Mouse (Mus musculus) small intestine, adult 10 weeks (tissue): Measurements from ENCODE around the gene Jsrp1. TPM values are rescaled to one million over a fixed set of nuclear protein-coding genes. Genes with fewer than 3 reads are reported as not detected.

ENCODE experiments used
- polyA plus RNA-seq: library from polyadenylated mRNA; stranded (reverse); fragments of 350-450 nt; fragmentation: Illumina TruSeq; extraction: RNeasy Lipid Tissue Mini Kit (QIAGEN cat#74804); gene quantifications from one replicate; pipeline ENCODE4 v1.2.3, GENCODE M21; 2014; ENCODE audit warnings: low replicate concordance

Jsrp1 gene
- not detected for polyA plus RNA-seq

DNA sequence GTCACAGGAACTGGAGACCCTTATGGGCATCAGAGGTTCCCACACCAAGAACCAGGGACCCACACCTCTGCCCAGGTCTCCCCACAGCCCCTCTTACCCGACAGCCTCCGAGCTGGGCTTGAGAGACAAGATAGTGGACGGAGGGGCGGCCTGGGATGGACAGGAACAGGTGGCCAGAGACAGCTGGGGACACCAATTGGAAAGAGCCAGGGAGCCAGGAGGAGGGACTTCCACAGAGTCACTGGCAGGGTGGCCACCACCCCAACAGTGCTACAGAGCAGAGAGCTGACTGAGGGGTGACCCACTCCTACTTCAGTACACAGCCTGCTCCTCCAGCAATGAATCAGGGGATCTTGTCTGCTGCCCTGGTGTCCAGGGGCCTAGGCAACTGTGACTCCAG lies at the start of gene Jsrp1:
Jsrp1 (minus strand) TSS at position 133 of the 400 bp plus-strand sequence.

GRCm38 (mm10) chr10:80854913-80855748 lies 41.8 kb upstream of the Jsrp1 start, which contains the start of the genes Lsm7 and Sppl2b:
Gene Lsm7, minus strand, starts transcription at chr10:80855209.
Gene Sppl2b, plus strand, starts transcription at chr10:80855275.

GRCm38 (mm10) chr10:80843931-80844547 lies 30.7 kb upstream of the Jsrp1 start, which contains the start of gene Lingo3:
Gene Lingo3, minus strand, starts transcription at chr10:80844039.

DNA sequence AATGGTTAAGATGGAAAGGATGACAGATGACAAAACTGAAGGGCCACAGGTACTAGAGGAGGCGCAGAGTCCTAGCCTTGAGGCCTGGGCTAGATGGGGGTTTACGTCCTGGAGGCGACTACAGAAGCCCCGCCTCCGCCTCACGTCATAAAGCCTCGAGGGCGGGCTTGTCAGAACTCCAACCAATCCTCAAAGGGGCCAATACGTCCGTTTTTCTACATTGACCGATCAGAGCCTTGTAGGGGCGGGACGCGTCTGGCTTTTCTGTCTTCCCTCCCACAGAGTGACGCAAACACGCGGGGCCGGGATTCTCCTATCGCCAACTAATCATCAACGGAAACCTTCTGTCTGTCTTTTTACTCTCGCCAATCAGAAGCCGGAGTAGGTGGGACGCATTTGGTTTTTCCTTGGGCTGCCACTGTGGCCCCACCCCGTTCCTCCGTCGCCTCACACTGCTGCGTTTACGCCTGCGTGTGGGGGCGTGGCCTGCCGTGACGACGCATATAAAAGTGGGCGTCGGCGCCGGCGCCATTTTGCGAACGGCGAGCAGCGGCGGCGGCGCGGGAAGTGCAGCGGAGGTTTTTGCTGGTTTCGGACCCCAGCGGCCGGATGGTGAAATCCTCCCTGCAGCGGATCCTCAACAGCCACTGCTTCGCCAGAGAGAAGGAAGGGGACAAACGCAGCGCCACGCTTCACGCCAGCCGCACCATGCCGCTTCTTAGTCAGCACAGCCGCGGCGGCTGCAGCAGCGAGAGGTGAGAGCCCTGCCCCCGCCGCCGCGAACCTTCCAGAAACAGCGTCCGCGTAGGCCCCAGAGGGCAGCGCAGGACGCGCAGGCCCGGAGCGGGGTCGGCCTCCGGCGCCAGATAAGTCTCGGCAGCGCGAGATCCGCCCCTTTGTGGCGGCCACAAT lies 13.1 kb upstream of the Jsrp1 start, which contains the start of gene Oaz1:
Oaz1 (plus strand) TSS at position 506 of the 912 bp plus-strand sequence.

DNA sequence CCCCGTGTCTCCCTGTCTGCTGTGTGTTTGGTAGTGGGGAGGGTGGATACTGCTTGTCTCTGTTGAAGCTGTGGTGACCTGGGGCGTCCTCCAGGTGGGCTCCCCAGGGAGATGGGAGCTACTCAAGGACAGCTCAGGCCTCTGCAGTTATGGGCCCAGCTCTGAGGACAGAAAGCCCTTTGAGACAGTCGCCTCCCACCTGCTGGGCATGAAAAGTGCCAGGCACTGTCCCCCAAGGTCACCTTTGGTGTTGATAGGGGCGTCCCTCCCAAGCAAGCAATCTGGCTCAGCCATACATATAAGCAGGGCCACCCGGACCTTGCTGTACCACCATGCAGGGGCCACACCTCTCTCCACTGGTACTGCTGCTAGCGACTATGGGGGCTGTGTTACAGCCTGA lies 8.4 kb downstream of the Jsrp1 start, which contains the start of gene Amh:
Amh (plus strand) TSS at position 328 of the 400 bp plus-strand sequence.

GRCm38 (mm10) chr10:80798150-80799006 lies 14.9 kb downstream of the Jsrp1 start, which contains the start of the genes Sf3a2 and Plekhj1:
Gene Sf3a2, plus strand, starts transcription at chr10:80798198.
Gene Plekhj1, minus strand, starts transcription at chr10:80798626.

Other genes starting within 250 kb of the Jsrp1 start
- gene Klf16, start 236.2 kb downstream of the Jsrp1 start, polyA plus RNA-seq, result 1.0 TPM
- gene Abhd17a, start 223.2 kb downstream of the Jsrp1 start, polyA plus RNA-seq, result not detected
- gene Scamp4, start 210.6 kb downstream of the Jsrp1 start, polyA plus RNA-seq, result 1.3 TPM
- gene Adat3, start 210.6 kb downstream of the Jsrp1 start, polyA plus RNA-seq, result not detected
- not detected for gene Gm49322, start 207.5 kb downstream of the Jsrp1 start, polyA plus RNA-seq
- gene Csnk1g2, start 190.7 kb downstream of the Jsrp1 start, polyA plus RNA-seq, result 0.41 TPM
- gene Btbd2, start 156.4 kb downstream of the Jsrp1 start, polyA plus RNA-seq, result 0.19 TPM
- 0.56 TPM for gene Mknk2, start 135.4 kb downstream of the Jsrp1 start, polyA plus RNA-seq
- gene Mob3a, start 111.5 kb downstream of the Jsrp1 start, polyA plus RNA-seq, result 2.5 TPM
- gene Izumo4, start 111.3 kb downstream of the Jsrp1 start, polyA plus RNA-seq, result not detected
- 7.6 TPM for gene Ap3d1, start 71.2 kb downstream of the Jsrp1 start, polyA plus RNA-seq
- gene Dot1l, start 58.3 kb downstream of the Jsrp1 start, polyA plus RNA-seq, result 4.4 TPM
- gene Sf3a2, start 15.3 kb downstream of the Jsrp1 start, polyA plus RNA-seq, result 1.9 TPM
- gene Plekhj1, start 14.9 kb downstream of the Jsrp1 start, polyA plus RNA-seq, result not detected
- gene Amh, start 8.3 kb downstream of the Jsrp1 start, polyA plus RNA-seq, result not detected
- gene Oaz1, start 13.2 kb upstream of the Jsrp1 start, polyA plus RNA-seq, result 174 TPM
- not detected for gene Lingo3, start 30.5 kb upstream of the Jsrp1 start, polyA plus RNA-seq
- gene Lsm7, start 41.7 kb upstream of the Jsrp1 start, polyA plus RNA-seq, result not detected
- gene Sppl2b, start 41.8 kb upstream of the Jsrp1 start, polyA plus RNA-seq, result 0.11 TPM
- gene Tmprss9, start 58.4 kb upstream of the Jsrp1 start, polyA plus RNA-seq, result not detected
- gene Timm13, start 87.5 kb upstream of the Jsrp1 start, polyA plus RNA-seq, result not detected
- gene Lmnb2, start 104.7 kb upstream of the Jsrp1 start, polyA plus RNA-seq, result 0.45 TPM
- 9.7 TPM for gene Gadd45b, start 116.6 kb upstream of the Jsrp1 start, polyA plus RNA-seq
- gene Gng7, start 201.4 kb upstream of the Jsrp1 start, polyA plus RNA-seq, result not detected
- gene Diras1, start 212.2 kb upstream of the Jsrp1 start, polyA plus RNA-seq, result 0.15 TPM
- 0.19 TPM for gene Slc39a3, start 223.9 kb upstream of the Jsrp1 start, polyA plus RNA-seq
- 0.41 TPM for gene Sgta, start 246.7 kb upstream of the Jsrp1 start, polyA plus RNA-seq